Mouse (Mus musculus): ENCODE results near the gene Hirip3.
"Not testable (repeated sequence)": the region's sequence is repeated elsewhere in the genome, so short reads cannot be mapped to it uniquely, and the experiment has no call there.

Gene Hirip3

DNA sequence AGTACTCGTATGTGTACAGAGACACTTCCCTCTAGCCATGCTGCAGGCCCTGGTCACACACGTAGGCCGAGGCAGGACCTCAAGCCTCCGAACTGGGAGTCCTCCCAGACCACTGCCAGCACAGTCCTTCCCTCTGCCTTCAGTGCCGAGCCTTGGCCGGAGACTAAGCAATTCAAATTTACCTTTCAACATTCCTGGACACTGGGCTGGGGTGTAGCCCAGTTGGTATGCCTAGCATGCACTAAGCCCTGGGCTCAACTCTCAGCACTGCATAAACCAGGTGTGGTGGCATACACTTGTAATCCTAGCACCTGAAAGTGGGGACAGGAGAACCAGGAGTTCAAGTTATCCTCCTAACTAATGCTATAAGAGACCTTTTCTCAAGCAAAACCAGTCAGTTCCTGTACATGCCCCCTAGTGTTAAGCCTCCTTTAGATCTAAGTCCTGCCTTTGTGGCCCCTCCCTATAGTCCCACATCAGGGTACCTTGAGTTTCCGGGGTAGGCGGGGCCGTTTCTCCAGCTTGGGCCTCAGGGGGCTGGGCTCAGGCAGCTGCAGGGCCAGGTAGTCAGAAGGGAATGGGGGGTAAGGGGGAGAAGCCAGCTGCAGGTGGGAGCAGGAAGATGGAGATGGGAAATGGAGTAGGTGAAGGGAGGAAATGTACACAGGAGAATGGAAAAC is 4.9 kb upstream of the Hirip3 start:
- no peak for DNase-seq

DNA sequence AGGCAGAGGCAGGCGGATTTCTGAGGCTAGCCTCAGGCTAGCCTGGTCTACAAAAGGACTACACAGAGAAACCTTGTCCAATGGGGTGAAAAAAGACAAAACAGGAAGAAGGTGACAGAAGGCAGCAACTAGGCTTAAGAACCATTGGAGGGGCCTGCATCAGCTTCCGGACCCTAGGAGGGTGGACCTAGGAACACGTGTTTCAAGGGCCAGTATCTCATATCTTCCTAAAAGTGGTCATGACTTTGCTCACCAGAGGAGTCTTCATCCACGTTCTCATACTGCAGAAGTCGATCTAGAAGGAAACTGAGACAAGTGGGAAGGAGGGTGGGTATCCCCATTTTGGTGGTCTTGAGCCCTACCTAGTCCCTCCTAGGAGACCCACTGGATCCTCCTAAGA is 785 bp upstream of the Hirip3 start:
- no peak for DNase-seq

DNA sequence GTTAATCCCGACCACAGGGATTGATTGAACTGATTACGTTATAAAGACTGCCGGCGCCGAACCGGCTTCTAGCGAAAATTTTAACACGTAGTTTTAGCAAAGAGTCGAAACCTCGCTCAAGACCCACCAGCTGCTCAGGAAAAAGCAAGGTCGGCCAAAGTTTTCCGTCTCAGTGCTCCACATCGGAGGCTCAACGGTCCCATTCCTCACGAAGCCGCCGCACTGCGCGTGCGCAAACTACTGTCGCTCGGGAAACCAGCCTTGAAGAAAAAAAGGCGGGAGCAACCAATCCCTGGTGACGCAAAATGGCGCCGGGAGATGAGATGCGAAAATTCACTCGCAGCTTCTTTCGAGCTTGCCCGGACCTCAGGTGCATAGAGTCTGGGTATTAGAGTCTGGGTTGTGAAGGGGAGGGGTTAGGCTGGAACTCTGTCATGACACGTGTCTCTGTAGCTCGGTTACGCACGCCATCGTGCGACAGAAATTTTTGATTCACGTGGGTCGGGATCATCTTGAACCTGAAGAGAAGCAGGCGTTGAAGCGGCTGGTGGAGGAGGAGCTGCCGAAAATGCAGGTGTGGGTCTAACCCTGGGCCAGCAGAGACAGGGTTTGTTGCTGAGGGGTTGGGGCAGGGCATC is 494 bp downstream of the Hirip3 start, which contains the start of gene Ino80e:
TSS of gene Ino80e (minus strand) at position 231 of the 638 bp plus-strand sequence.
- peak; percentile 97 to 98 for DNase-seq

DNA sequence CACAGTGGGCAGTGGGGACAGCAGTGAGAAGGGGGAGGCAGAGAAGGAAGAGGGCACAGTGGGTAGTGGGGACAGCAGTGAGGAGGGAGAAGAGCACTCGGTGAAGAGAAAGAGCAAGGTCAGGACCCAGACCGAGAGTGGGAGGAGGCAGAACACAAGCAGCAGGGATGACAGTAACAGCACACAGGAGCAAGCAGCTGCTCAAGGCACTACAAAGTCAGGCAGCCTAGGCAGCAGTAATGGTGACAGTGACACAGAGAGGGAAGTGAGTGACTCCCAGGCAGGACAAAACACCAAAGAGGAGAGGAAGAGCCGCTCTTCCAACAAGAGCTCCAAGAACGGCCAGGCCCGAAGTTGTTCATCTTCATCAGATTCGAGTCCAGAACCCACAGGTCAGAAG is 2.0 kb downstream of the Hirip3 start:
- DNase-seq: no peak

DNA sequence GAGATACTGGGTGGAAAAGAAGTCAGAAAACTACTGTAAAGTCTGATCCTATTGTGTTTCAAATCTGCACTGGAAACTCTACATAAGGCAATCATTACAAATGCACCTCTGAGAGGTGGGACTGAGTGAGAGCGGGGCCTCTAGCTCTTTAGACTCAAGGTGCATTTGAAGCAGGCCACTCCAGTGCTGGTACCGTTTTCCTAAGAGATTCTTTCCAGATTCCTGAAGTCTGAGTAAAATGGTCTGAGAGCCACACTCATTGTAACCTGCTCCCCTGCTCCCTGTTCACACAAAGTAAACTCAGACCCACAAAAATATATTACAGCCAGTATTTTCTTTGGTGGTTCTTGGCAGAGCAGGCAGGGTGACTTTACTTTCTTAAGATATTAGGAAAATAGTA is 5.8 kb downstream of the Hirip3 start:
- no peak for DNase-seq

DNA sequence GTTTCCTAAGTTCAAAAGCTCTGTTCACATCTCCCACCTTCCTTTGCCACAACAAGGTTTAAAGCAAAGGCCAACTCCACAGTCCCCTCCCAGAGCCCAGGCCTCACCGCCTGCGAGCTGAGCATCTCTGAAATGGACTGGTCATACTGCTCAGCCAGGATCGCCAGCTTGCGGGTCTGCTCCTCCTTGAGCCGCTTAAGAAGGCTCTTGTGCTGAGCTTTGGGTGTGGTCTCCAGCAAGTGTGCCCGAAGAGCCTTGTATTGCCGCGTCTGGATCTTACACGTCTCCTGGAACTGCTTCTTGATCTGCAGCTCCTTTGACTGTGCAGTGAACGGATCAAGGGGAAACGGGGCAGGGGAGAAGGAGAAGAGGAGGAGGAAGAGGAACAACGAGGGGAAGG is 6.2 kb downstream of the Hirip3 start:
- no peak for DNase-seq

DNA sequence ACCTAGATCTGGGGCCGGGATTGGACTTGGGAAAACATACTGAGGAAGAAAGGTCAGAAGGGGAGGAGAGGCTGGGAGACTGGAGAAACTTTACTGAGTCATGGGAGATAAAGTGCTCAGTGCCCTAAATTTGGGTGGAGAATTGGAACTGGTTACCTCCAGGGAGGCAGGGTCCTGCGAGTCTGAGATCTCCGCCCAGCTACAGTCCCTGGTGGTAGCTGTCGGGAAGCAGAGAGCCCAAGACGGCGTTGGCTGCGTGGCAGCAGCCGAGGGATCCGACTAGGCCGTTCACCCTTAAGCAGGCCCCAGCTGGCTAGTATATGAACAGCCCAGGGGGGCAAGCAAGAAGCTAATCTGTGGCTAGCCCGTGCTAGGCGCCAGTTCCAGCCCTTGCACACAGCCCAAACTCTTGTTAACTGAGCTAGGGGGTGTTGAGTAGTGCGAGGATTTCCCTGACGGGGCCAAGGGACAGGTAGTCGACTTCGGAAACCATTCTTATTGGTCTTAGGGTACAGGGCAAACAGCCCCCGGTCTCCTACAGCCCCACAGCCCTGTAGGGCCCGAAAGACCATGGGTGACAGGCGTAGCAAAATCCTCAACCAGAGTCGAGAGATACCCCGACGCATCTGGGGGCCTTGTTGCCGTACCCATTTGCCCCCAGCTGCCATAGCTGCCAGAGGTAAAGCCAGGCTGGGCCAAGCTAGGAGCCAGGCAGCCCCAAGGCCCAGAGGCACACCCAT is 8.2 kb downstream of the Hirip3 start:
- DNase-seq: no peak

DNA sequence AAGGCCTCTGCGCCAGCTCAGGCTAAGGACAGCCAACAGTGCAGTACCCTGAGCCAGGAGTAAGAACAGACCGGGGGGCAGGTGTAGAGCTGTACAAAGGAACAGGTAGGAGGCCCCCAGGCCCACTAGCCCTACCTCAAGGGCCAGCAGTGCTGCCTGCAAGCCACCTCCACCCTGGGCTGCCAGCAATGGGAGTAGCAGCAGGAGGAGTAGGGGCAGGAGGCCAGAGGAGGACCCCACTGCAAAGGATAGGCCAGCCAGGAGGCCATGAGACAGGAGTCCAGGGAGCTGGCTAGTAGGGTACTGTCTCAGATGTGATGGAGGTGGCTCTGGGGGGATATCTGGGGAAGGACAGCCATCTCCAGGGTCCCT is 8.7 kb downstream of the Hirip3 start:
- no peak for DNase-seq

DNA sequence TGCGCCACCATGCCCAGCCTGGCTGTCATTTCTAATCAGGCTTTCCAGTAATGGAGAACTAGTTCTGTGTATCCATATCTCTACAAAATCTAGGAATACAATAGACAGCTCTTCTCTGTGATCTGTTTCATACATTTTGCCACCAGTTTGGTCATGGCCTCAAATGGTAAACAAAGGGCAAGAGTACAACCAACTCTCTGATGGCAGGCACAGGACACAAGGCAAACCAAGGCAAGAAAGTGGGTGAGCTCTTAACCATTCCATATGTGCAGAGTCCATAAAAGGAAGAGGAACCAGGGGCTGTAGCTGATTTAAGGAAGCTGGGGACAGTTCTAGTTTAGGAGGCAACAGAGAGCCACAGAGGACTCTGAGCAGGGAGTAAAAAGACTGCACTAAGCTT is 15.5 kb downstream of the Hirip3 start:
- DNase-seq: no peak

DNA sequence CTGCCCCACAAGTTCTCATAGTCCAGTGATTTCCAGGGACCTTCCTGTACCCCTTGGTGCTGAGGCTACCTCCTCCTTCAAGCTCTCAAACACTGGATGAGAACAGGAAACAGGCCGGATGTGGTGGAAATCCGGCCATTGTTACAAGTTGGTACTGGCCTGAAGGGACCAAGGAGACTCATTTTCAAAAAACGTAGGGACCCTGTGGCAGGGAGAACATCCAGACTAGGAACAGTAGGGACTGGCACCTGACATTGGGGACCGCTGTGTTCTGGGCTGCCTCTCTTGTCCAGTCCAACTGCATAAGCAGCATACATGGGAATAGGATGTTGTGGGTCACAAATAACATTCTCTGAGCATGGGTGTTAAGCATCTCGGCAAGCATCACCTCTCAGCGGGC is 19.3 kb downstream of the Hirip3 start:
- peak in 1 of 2 experiments; percentile 55 for DNase-seq

DNA sequence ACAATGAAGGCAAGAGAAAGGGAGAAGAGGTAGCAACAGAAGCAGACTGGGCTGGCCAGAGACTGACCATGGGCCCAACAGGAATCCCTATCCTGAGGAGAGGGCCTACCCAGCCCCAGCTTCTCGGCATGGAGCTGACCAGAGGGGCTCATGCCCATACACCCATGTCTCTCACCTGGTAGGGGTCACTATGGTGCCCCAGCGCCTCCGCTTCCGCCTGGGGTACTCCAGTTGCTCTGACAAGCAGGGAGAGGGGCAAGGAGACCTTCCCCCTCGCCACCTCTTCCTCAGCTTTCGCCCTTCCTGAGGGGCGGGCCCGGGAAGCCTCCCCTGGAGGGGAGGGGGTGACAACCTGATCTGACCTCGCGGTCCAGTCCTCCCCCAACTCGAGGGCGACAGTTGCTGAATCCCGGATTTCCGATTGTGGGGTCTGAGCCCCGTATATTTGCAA is 22.0 kb downstream of the Hirip3 start:
- DNase-seq: peak; percentile 40 to 51

DNA sequence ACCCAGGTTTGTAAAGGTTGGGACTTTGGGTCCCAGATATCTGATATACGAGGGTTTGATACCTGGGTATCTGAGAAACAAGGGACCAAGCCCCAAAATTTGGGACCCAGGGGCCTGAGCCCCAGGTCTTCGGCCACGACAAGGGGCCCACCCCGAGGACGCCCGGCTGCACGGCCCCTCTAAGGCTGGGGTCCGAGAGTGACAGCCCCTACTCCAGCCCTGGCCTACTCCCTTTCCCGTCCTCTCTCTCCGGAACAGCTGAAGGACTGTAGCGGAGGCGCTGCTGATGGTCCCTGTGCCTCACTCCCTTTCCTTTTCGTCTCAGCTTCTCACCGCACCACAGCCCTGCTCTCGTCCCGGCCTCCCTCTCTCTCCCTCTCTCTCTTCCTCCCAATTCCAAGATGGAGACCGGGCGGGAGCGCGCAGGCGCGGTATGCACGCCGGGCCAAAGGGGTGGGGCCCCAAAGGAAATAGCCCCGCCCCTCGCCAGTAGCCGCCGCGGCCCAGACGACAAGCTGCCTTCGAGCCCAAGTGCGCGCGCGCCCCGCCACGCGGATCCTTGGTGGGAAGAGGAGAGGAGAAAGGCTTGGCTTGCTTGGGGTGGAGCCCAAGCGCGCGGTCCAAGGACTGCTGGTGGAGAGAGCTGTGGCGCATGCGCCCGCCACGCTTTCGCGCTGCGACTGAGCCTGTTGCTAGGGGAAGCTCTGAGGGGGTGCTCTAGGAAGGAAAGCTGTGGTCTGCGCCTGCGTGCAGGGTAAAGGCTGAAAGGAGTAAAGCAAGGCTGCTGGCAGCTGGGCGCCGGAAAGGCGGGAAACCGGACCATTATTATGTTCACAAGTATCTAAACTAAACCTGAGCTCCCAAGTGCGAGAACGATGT is 22.8 kb downstream of the Hirip3 start, which contains the start of gene Taok2:
TSS of gene Taok2 (minus strand) at position 418 of the 879 bp plus-strand sequence.
- DNase-seq: peak; percentile 98 to 99

DNA sequence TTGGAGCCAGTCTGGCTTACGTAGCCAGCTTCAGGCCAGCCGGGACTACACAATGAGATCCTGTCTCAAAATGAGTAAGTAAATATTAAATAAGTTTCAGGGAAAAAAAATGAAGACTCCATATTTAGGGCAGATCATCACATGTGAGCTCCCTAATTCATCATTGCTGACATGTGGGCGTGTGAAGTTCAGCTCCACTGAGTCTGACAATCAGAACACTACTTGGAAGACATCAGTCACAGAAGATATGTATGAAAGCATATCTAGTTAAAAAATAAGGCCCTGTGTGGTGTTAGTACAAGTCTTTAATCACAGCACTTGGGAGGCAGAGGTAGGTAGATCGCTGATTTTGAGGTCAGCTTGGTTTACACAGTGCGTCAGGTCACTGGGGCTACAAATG is 25.5 kb downstream of the Hirip3 start:
- DNase-seq: no peak

DNA sequence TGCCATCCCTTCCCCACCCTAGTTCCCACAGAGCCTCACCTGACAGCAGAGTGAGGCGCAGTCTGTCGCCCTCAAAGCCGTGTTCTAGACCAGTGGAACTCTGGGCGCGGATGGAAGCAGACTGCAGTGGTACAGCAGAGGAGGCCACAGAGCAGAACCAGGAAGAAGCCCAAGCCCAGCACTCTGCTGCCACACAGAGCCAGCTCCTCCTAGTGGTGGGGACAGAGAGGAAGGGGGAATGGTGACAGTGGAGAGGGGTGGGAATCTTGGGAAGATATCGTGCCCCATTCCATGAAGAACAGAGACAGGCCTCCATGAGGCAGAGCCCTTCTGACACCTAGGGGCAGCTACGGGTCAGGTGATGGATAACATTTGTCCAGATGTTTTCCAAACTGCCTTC is 27.1 kb downstream of the Hirip3 start:
- peak in 1 of 2 experiments; percentile 48 for DNase-seq

DNA sequence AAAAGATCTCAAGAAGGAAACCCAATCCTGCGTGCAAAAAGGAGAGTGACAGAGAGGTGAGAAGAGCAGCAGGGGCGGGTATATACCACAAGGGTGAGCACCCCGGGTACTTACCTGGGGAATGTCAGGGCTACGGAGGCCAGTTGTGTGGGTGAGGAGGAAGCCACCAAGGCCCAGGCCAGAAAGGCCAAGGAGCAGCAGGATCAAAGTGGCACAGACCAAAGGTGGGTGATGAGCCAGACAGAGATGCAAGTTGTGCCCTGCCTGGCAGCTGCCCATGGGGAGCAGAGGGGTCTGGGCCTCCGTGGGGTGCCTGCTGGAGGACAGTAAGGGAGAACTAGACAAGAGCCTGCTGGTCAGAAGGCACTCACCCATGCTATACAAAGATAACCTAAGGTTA is 35.1 kb downstream of the Hirip3 start:
- no peak for DNase-seq

DNA sequence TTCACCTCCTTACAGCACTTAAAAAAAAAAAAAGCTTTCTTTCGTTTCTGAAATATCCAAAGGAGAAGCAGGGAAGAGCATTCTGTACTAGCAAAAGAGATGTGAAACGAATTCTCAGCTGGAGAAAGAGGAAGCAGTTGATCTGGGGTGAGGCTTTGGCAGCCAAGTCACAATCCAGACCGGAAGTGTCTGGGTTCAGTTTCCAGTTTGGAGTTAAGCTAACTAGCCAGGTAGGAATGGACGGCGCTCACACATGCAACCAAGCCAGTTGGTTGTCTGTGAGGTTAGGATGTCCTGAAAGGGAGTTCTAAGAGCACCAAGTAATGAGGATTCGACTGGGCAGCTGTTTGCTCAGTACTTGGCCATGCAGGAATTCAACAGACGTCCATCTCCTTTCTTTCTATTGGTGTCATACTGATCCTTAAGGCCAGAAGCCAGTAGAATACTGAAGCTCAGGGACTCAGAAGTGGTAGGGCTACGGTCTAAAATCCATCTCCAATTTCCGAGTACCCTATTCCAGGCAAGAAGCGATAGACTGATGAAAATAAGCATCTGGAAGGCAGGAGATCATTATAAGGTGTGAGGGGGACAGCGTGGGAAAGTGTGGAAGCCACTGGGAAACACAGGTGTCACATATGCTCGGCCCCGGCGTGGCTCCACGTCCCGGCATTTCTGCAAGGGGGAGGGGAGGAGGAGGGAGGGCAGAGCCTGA is 35.8 kb downstream of the Hirip3 start:
- peak in 1 of 2 experiments; percentile 34 for DNase-seq

DNA sequence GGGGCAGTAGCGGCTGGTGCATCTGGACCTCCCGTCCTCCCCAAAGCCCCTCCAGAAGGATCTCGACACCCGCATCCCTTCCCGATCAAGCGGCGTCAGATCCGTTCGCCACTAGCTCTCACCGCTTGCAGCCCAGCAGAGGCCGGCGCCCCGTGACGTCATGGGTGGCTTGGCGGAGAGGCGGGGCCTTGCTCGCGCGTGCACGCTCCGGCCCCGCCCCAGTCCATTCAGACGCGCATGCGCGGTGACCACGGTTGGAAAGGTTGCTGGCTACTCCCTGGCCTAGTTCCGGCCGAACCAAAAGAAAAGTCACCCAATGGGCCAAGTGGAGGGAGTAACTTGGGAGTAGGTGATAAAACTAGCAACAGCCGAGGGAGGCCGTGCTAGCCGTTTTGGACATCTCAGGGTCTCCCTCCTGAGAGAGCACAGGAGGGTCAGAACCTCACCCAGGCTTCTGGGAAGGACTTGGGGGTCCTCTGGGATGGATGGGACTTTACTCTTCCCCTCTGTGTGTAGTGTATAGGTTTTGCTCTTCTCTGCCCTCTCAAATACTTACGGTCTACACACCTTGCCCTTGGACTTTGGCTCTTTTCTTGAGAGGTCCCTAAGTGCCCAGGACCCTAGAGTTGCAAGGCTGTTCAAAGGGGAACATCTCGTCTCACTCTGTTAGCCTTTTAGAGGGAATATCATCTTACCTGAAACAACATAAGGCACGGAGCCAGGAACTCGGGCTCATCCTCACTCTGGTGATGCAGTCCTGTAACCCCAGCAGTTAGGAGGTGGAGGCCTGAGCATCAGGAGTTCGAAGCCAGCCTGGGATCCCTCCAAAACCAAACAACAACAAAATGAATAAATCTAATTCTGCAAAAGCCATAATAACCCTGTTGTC is 36.6 kb downstream of the Hirip3 start:
- peak; percentile 99 for DNase-seq

DNA sequence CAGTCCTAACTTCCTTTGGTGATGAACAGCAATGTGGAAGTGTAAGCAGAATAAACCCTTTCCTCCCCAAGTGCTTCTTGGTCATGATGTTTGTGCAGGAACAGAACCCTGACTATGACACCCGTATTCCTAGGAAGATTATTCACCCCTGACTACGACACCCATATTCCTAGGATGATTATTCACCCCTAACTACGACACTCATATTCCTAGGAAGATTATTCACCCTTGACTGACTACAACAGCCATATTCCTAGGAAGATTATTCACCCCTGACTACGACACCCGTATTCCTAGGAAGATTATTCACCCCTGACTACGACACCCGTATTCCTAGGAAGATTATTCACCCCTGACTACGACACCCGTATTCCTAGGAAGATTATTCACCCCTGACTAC is 38.0 kb downstream of the Hirip3 start:
- DNase-seq: not testable (repeated sequence)

DNA sequence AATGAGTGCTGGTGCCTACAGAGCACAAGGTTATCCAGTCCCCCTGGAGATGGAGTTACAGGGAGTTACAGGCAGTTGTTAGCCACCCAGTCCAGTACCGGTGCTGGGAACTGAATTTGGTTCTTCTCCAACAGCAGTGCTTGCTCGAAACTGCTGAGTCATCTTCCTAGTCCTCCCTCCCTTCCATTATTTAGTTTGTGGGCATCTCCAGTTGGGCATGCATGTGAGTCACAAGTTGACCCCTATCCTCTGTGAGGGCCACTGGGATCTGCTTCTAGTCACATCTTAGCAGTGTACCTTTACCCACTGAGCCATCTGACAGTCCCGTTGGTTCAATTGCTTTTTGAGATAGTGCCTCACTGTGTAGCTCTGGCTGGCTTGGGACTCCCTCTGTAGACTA is 43.8 kb downstream of the Hirip3 start:
- no peak for DNase-seq

DNA sequence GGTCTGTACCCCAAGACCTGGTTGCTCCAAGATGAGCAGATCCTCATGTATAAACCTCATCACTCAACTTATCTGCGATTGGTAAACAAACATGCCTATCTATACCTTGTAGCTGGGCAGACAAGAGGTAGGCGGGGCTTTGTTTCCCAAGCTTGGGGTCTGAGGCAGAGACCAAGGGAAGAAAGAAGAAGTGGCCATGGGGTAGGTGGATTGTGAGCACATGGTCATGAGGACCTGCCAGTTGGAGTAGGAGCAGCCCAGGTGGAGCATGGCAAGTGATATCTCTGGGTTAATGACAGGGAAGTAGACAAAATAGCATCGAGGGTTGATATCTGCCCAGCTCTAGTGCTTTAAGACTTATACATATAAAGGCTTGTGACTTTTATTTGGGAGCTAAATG is 53.1 kb downstream of the Hirip3 start:
- no peak for DNase-seq

All from kidney, postnatal 4 days (tissue).